Mouse (Mus musculus): ENCODE measurements around the gene Dtnbp1.

Dtnbp1 gene

DNA sequence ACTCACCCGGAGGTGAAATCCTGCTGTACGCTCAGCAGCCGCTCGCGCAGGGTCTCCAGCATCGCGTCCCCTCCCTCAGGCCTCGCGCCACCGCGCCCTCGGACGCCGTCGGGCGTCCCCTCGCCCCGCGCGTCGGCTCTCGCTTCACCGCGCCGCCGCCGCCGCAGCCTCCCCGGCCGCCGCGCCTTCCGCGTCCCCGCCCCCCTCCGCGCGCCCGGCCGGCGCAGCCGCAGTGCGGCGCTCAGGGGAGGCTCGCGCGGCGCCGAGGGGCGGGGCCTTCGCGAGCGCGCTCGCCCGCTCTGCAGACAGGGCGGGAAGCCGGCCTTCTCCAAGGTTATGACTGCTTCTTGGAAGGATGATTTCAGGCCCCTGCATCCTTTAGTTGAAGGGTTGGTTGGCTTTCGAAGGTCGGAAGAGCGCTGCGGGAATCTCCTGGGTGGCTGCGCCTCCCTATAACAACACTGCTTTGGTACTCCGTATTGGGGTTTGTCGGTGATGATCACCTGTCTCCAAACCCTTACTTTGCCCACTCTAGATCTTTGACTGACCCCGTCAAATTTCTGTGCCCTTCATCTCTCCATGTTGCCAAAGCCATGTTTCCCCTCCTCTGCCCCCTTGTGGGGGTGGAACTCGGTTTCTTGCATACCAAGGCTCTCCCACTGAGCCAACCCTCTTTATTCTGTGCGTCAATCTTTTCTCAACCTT is at the start of gene Dtnbp1:
Gene Dtnbp1, minus strand, starts transcription at position 237 of the 705 bp plus-strand sequence.
- peak; percentile 28 to 29 for DNase-seq (ENCODE audit: low spot score in 2 of 2)

DNA sequence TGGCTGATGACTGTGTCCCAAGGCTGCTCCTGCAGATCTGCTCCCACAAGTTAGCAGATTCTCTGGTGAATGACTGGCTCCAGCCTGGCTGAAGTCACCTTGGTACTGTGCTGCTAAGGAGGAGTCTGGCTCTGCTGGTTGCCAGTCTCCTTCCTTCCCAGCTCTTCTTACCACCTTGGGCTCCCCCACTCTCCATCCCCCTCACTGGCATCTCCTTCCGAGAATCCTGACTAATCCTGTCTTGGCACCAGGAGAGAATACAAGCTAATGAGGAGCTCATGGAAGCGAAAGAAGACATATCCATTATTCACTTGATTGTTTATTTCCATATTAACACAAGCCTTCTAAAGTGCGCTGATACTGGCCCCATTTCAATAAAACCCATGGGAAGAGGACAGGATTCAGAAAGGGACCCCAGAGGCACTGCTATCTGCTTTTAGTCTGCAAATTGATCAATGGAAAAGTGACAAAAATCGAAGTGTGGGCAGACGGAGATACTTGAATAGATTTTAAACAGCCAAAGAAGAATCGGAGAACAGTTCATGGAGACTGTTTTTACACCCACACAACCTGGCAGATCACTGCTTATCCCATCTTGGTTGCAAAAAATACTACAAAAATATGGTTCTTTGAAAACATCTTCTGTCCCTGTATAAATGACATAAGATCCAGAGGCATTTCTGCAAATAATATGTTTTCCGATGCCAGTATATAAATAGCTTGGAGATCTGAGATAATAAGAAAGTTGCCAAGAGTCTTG is 47.5 kb upstream of the Dtnbp1 start:
- DNase-seq (ENCODE audit: low spot score in 2 of 2), result peak; percentile 25 to 28

DNA sequence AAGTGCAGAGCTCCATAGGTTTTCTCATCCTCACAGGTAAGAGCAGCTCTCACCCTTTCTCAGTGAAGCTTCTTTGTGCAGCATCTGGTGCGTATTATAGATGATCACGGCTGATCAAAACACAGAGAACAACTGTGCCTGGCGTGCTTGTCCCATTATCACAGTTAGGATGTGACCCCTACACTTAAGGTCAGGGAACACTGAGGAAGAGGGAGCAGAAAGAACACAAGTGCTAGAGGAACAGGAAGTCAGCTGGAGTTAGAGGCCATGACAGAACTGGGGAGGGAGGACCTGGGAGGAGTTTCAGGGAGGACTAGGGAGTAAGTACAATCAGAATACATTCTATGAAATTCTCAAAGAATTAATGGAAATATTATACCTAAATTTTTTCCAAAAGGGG is 41.5 kb upstream of the Dtnbp1 start:
- DNase-seq (ENCODE audit: low spot score in 2 of 2), result no peak

DNA sequence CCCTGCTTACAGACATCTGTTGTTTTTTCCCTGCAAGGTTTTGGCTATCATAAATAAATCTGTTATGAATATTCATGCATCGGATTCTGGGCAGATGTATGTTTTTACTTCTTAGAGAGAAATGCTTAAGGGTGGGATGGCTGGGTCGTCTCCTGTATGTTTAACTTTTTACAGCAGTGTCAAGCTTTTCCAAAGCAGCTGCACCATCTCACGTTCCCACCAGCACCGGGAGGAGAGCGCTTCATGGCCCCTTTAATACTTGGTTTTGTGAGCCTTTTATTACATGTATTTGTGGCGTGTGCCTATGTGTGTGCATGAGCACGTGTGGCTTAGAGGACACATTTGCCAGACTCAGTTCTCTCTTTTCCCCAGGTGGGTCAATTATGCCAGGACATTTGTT is 38.8 kb upstream of the Dtnbp1 start:
- DNase-seq (ENCODE audit: low spot score in 2 of 2), result no peak

DNA sequence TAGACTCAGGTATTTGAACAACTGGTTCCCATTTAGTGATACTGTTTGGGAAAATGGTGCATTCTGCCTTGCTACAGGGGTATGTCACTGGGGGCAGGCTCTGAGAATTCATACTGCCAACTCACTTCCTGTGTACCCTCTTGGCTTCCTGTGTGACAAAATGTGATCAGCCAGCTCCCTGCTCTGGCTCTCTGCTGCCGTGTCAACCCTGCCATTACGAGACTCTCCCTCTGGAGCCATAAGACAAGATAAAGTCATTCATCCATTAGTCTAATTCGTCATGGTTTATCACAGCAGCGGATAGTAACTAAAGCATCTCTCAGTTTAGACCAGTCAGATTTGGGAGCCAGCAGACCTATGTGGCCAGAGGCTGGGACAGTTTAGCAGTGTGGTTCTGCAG is 38.2 kb upstream of the Dtnbp1 start:
- DNase-seq (ENCODE audit: low spot score in 2 of 2), result no peak

DNA sequence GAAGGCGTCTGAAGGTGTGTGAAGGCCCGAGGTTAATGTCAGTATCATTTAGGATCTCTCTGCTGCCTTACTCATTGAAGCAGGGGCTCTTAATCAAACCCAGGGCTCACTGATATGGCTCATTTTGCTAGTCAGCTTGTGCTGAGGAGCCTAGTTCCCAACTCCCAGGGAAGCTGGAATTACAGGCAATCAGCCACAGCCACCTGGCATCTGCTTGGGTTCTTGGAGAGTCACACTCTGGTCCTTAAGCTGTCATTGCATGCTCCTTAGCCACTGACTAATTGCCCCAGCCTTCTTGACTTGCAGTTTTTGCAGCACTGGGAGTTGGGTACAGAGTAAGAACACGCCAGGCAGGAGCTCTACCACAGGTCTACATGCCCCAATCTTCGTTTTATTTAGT is 34.5 kb upstream of the Dtnbp1 start:
- DNase-seq (ENCODE audit: low spot score in 2 of 2), result no peak

DNA sequence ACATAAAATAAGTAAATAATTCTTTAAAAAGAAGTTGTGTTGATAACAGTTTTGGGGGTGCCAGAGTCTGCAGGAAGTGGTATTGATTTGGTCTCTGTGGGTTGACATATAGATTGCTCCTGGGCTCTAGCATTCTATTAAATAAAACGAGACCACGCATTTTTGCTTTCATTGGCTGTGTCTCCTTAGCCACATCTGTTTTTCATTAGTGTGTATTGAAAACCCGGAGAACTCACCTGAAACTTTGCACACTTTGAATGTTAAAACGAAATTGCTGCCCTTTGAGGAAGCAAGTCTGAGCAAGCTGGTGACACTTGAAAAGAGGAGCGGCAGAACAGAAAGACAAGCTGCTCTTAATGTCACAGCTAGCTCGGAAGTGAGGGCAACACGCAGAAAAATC is 32.8 kb upstream of the Dtnbp1 start:
- no peak for DNase-seq (ENCODE audit: low spot score in 2 of 2)

DNA sequence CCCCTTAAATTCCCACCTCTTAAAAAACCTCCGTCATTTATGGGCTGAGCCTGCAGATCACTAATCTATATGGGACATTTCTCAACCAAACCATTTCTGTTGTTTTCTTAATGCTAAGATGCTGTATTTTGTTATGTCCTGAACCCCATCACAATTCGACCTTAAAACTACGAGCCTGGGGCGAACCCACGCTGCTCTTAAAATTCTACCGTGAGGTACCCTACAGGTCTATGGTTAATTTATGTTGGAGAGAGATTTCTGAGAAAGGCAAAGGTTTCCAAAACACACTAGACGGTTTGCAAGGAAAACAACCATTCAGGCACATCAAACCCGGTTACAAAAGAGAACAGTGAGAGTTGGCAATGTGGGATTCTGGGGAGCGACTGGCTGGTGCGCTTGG is 31.4 kb upstream of the Dtnbp1 start:
- no peak for DNase-seq (ENCODE audit: low spot score in 2 of 2)

DNA sequence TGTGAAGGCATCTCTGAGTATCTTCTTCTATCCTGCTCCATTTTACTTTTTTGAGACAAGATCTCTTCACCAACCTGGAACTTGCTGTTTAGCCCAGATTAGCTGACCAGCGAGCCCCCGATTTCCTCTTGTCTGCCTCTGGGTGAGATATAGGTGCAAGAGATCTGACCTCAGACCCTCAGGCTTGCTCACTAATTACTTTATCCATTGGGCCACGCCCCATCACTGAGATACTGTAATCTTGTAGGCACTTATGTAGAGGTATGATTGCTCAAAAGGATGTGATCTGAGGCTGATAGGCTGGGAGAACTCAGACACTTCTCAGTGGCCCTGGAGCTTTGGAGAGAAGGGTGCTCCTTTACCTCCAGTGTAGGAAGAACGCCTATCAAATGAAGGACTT is 30.5 kb upstream of the Dtnbp1 start:
- DNase-seq (ENCODE audit: low spot score in 2 of 2), result no peak

DNA sequence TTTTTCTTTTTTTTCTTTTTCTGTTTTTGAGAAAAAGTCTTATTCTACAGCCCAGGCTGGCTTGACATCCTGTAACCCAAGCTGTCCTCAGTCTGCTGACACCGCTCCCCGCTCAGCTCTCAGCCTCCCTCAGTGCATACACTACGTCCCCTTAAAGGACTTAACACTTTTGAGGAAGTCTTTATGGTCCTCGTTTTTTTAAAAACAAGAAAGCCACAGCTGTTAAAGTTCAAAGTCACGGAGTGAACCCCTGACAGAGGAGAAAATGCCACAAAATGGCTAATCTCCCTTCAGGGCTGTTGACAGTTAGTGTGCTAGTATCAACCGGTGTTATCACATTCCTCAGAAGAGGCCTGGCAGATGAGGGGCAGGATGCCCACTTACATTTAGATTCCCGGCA is 29.8 kb upstream of the Dtnbp1 start:
- no peak for DNase-seq (ENCODE audit: low spot score in 2 of 2)

DNA sequence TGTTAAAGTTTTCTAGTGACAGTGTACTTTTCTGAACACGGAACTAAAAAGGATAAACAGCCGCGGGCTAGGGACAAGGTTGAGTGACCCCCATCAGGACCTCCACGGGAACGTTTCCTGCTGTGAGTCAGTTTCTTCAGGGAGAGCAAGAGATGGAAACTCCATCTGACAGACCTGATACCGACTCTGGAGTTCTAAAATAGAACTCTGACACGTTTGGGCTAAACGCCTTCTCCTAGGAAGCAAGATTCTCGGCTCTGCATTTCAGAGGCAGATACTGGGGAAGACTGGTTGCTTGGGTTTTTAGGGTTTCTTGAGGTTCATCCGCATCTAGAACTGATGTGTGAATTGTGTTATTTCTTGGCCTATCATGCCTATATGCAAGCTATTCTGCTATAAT is 29.4 kb upstream of the Dtnbp1 start:
- no peak for DNase-seq (ENCODE audit: low spot score in 2 of 2)

DNA sequence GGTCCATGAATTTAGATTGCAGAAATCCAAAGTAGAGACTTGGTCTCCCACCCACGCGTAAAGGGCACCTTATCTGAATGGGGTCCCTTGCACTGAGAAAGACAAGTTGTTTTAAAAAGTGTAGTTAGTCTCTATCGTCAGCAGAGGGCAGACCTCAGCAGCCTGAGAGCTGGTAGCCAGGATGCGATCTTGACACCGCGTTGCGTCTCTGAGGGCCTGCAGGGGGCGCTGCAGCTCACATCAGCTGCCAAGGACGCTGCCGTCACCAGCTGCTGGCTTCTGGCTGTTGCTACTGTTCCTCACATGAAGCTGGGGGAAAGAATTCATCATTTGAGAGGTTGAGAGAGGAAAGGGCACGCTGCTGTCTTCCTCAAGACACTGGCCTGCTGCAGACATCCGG is 28.9 kb upstream of the Dtnbp1 start:
- DNase-seq (ENCODE audit: low spot score in 2 of 2), result peak; percentile 77 to 83

DNA sequence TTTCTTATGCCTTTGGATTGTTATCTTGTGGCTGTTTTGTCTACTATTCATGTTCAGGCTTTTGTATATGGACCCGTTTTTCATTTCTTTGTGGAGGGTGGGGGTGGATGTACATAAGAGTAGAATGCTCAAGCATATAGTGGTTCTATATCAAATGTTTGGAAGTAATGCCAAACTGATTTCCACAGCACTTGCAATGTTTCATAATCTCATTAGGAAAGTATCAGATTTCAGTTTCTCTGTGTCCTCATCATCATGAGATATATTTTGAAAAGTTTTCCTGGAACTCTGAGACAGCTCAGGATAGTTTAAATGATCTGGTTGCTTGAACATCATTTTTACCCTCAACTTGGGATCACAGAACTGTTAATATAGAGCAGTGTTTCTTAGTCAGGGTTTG is 27.8 kb upstream of the Dtnbp1 start:
- DNase-seq (ENCODE audit: low spot score in 2 of 2), result no peak

DNA sequence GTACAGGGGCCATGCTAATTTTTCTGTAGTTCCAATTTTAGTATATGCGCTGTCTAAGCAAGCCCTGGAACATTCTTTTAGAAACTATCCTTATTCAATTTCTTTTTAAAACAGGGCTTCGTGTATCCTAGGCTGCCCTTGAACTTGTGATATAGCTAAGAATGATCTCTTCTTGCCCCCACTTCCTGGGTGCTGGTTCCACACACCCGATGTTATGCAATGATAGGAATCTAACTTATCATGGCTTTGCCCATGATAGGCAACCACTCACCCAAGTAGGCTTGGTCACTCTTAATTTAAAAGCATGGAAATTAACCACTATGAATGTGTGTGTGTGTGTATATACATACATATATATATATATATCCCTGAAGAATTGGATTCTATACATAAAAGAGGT is 24.3 kb upstream of the Dtnbp1 start:
- DNase-seq (ENCODE audit: low spot score in 2 of 2), result no peak

DNA sequence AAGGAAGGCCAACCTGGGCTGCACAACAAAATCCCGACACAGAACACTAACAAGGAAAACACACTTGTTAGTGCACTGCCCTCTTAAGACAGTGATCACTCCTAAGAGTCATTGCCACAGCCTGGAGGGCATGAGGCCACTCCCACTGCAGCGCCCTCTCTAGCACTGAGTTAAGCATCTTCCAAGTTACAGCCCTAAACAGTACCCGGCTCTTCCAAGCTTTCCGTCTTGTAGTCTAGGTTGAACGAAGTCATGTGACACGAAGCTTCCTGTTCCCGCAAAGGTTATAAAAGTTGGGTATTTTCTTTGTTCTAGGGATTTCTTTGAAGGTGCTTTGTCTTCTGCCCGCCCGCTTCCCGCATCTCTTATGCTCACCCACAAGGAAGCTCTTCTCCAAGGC is 22.9 kb upstream of the Dtnbp1 start:
- no peak for DNase-seq (ENCODE audit: low spot score in 2 of 2)

DNA sequence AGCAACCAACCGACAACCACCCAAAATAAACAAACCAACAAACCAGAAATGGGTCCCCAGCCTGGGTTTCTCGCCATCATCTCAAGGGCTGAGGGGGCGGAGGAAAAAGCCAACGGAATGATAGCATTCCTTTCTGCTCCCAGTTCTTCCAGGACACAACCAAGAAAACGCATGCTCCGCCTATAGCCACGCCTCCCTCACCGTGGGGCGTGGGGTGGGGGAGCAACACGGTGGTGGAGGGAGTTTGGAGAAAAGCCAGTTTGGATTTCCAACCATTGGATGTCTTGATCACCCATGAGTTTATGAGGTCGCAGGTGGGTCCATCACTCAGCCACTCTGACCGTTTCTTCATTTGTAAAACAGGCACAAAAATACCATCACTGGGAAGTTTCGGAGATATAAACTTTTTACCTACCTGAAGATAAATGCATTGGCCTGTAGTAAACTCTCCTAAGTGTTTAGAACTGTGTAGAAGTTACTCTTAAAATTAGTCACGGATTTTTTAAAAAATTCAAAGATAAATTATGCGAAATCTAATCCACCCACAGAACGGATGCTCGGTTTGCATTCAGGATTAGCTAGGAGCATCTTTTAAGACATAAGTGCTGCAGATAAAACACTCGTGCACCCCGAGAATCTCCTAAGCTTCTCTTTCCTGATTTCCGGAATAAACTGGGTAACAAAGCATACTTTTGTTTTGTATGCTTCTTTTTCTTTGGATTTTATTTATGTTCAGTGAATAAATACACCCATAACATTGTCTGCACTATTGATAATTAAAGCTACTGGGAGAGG is 21.6 kb upstream of the Dtnbp1 start:
- DNase-seq (ENCODE audit: low spot score in 2 of 2), result no peak

DNA sequence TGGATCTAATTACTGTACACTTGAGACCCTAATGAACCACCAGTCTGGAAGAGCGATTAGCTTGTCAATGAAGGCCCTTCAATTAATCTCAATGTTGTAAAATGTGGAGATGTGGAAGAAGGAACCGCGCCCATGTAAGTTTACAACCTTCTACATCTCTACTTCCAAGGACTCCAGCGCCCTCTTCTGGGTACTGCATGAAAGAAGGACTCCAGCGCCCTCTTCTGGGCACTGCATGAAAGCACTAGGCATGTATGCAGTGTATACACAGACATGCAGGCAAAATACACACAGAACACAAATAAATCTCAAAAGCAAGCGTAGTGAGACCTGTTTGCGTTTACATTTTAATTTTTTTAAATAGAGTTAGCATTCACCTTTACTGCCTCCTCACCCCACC is 6.2 kb upstream of the Dtnbp1 start:
- no peak for DNase-seq (ENCODE audit: low spot score in 2 of 2)

DNA sequence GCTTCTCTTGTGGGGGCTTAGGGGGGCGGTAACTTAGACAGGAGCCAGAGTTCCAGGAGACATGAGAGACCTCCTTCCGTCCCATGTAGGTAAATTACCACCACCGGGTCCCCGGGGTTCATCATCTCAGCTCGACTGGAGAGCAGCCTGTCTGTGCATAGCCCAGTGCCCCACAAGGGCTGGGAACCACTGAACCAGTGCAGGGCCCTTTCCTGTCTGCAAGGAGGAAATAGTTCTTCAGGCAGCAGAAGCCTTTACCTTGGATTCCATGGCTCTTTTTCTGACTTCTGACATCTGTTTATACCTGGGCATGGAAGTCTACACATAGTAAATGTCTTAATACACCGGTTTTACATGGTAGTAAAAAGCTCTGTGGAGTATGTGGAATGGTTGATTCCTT is 5.8 kb upstream of the Dtnbp1 start:
- no peak for DNase-seq (ENCODE audit: low spot score in 2 of 2)

DNA sequence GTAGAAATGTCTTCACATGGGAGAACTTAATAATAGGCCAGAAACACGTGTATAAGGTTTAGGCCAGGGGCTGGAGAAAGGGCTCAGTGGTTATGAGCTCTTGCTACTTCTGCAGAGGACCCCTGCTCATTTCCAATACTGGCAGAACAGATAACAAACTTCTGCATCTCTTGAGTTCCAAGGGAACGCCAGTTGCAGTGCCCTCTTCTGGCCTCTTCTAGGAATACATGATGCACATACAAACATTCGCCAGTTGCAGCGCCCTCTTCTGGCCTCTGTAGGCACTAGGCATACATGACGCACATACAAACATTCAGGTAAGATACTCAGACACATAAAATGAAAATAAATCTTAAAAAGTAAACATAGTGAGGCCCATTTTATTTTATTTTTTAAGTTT is 4.5 kb upstream of the Dtnbp1 start:
- no peak for DNase-seq (ENCODE audit: low spot score in 2 of 2)

DNA sequence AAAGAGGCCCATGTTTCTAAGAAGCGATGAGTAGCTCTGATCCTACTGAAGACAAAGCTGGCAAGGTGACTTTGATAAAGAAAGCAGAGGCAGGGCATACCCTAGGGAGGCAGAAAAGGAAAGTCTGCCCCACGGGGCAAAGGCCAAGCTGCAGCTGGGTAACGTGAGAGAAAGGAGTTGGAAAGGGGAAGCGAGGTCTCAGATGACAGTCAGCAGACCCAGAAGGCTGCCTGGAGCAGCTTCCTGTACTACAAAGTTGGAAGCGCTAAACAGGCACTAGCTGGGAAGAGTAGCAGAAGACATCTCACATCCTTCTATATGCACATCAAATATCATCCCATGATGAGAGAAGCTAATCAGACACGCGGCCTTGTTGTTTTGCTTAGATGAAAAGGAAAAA is 3.9 kb upstream of the Dtnbp1 start:
- no peak for DNase-seq (ENCODE audit: low spot score in 2 of 2)

DNA sequence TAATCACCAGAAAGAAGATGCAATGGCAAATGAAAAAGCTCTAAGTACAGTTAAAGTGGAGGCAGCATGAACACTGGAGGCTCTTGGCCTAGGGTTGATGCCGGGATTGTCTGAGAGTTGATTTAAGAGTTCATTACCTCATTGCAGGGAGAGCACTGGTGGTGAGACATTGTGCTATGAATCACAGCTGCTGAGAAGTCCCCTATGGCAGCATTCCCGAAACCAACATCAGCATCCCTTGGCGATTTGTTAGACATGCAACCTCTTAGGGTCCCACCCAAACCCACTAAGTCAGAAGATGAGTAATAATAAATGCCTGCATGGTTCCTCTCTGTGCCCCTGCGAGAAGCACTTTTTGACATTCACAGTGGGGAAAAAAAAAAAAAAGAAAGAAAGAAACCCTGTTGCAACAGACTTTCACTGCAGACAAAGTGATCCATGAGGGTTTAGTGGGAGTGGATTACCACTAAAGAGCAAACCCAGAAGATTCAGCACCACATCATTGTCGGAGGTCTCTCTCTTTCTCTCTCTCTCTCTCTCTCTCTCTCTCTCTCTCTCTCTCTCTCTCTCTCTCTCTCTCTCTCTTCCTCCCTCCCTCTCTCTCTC is 3.1 kb upstream of the Dtnbp1 start:
- no peak for DNase-seq (ENCODE audit: low spot score in 2 of 2)

DNA sequence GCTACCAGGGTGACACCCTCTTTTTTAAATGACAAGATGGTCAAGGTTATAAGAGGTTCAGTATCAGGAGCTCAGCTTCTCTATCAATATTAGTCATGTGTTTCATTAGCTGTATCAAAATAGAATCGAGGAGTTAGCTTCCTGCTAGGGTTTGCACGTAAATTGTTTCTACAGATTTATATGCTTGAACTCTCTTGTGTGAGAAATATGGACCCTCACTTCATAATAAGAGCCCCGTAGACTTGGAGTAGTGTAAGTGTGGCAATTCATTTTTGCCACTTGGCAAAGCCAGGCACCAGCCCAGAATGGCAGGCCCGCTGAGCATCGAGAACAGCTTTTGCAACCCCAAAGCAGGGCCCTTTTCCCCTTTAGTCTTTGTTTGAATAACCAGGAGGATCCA is 1.1 kb upstream of the Dtnbp1 start:
- DNase-seq (ENCODE audit: low spot score in 2 of 2), result no peak

Measured in right cerebral cortex, postnatal 36 days (tissue).